7 mouse cellular contexts compared by ENCODE assay signal in the genomic region with DNA sequence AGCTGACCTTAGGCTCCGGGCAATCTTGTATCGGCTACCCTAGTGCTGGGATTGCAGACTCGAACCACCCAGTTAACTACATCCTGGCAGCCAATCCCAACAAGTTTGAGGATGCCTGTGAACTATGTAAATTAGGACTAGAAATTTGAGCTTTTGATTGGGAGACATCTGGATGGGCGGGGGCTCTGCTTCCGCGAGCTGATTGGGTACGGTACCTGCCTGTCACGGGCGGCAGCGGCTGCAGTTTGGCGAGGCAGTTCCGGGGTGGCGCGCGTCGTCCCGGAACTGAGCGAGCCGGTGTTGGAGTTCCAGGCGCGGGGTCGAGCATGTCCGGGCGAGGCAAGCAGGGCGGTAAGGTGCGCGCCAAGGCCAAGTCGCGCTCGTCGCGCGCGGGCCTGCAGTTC. TPM values are rescaled to one million over a fixed set of nuclear protein-coding genes. Genes with fewer than 3 reads are reported as not detected.
DNase-seq lines count a peak whose midpoint lies in the region; ATAC-seq lines count a peak whose summit lies in the region.

TSS of gene H2afj (plus strand) at position 231 of the 404 bp plus-strand sequence.

- peak within 1 kb of the TSS; percentile 65 for H3K9ac ChIP-seq in embryonic facial prominence, embryonic 12.5 days
- peak within 1 kb of the TSS; percentile 55 for H3K9ac ChIP-seq in limb, embryonic 11.5 days (ENCODE audit: low read length)
- H3K9ac ChIP-seq in midbrain, embryonic 14.5 days (replicated peaks; ENCODE audit: low read length) = peak within 1 kb of the TSS; percentile 60

- ATAC-seq in embryonic facial prominence, embryonic 12.5 days (ENCODE audit: insufficient number of reproducible peaks, insufficient read depth, low FRiP score, low TSS enrichment) = peak; percentile 88
- ATAC-seq in limb, embryonic 11.5 days (ENCODE audit: insufficient number of reproducible peaks, low FRiP score, low TSS enrichment, low read depth) = peak; percentile 77
- peak; percentile 90 for ATAC-seq in midbrain, embryonic 14.5 days (ENCODE audit: low FRiP score, low TSS enrichment)

- WGBS in embryonic facial prominence, embryonic 12.5 days = under 1% methylated on average over 34 of the region's 34 CpGs
- WGBS in limb, embryonic 11.5 days = under 1% methylated on average over 34 of the region's 34 CpGs
- WGBS in midbrain, embryonic 14.5 days = under 1% methylated on average over 34 of the region's 34 CpGs

- peak within 1 kb of the TSS; percentile 95 for H3K4me2 ChIP-seq in embryonic facial prominence, embryonic 12.5 days (replicated peaks)
- H3K4me2 ChIP-seq in limb, embryonic 11.5 days (ENCODE audit: low read depth, severe bottlenecking) = peak within 1 kb of the TSS; percentile 90
- peak within 1 kb of the TSS; percentile 96 for H3K4me2 ChIP-seq in midbrain, embryonic 14.5 days (ENCODE audit: low read length)

- H3K9me3 ChIP-seq in embryonic facial prominence, embryonic 12.5 days = no peaks in the 10 kb centered on the region
- H3K9me3 ChIP-seq in limb, embryonic 11.5 days (ENCODE audit: control insufficient read depth, low read length) = no peaks in the 10 kb centered on the region
- H3K9me3 ChIP-seq in midbrain, embryonic 14.5 days (ENCODE audit: control insufficient read depth, low read length) = no peaks in the 10 kb centered on the region

- DNase-seq in adrenal gland, postnatal 25 days = peak; percentile 99
- DNase-seq in heart, adult 11 months = peak; percentile 100
- peak; percentile 98 for DNase-seq in kidney, adult 18-20 months
- peak; percentile 99 for DNase-seq in limb, embryonic 11.5 days (ENCODE audit: low spot score)
- DNase-seq in midbrain, embryonic 14.5 days = peak; percentile 97
- peak; percentile 96 to 97 for DNase-seq in spleen, adult 18-20 months

- no peaks in the 10 kb centered on the region for H3K27me3 ChIP-seq in embryonic facial prominence, embryonic 12.5 days
- H3K27me3 ChIP-seq in limb, embryonic 11.5 days (ENCODE audit: control insufficient read depth, insufficient read depth, low read length) = no peaks in the 10 kb centered on the region
- H3K27me3 ChIP-seq in midbrain, embryonic 14.5 days (ENCODE audit: control insufficient read depth, insufficient read depth, low read length) = no peaks in the 10 kb centered on the region

- H3K4me3 ChIP-seq in embryonic facial prominence, embryonic 12.5 days = peak within 1 kb of the TSS; percentile 83
- H3K4me3 ChIP-seq in limb, embryonic 11.5 days (ENCODE audit: low read depth, low read length) = peak within 1 kb of the TSS; percentile 71
- peak within 1 kb of the TSS; percentile 71 for H3K4me3 ChIP-seq in midbrain, embryonic 14.5 days (replicated peaks; ENCODE audit: low read depth, low read length)

- H3K27ac ChIP-seq in embryonic facial prominence, embryonic 12.5 days = peak within 1 kb of the TSS; percentile 84
- 0 out of 2 replicates have a peak within 1 kb of the TSS, but pooled peaks have one; percentile 11 for H3K27ac ChIP-seq in limb, embryonic 11.5 days (replicated peaks; ENCODE audit: low read depth, low read length)
- peak within 1 kb of the TSS; percentile 56; the same call in 1 of the 2 replicates for H3K27ac ChIP-seq in midbrain, embryonic 14.5 days (replicated peaks; ENCODE audit: low read depth, low read length)

- H3K4me1 ChIP-seq in embryonic facial prominence, embryonic 12.5 days = peaks cover 19% of the 10 kb centered on the region; the same call in 1 of the 2 replicates
- H3K4me1 ChIP-seq in limb, embryonic 11.5 days (ENCODE audit: control insufficient read depth, insufficient read depth, low read length) = peaks cover 6% of the 10 kb centered on the region; the same call in 1 of the 2 replicates
- H3K4me1 ChIP-seq in midbrain, embryonic 14.5 days (ENCODE audit: control insufficient read depth, insufficient read depth, low read length) = peaks cover 26% of the 10 kb centered on the region

- peaks cover 18% of the 10 kb centered on the region for H3K36me3 ChIP-seq in embryonic facial prominence, embryonic 12.5 days
- peaks cover 3% of the 10 kb centered on the region; the same call in 1 of the 2 replicates for H3K36me3 ChIP-seq in limb, embryonic 11.5 days (ENCODE audit: control insufficient read depth, insufficient read depth, low read length)
- peaks cover 10% of the 10 kb centered on the region for H3K36me3 ChIP-seq in midbrain, embryonic 14.5 days (ENCODE audit: control insufficient read depth, insufficient read depth, low read length)

RNA-seq across cellular contexts. Expression of gene H2afj, which starts in this region (rescaled TPM):
- 196 and 200 TPM in 2 replicates for total RNA-seq in adrenal gland, postnatal 25 days (2021)
- polyA plus RNA-seq in embryonic facial prominence, embryonic 12.5 days (2016; fragmentation: Nextera tagmentation; extraction: Ambion mirVana) = 103 and 107 TPM in 2 replicates
- polyA plus RNA-seq in limb, embryonic 11.5 days (2014; fragmentation: Nextera tagmentation; extraction: Ambion mirVana) = 78.5 and 79.9 TPM in 2 replicates
- 101 and 116 TPM in 2 replicates for polyA plus RNA-seq in midbrain, embryonic 14.5 days (2014; fragmentation: Nextera tagmentation; extraction: Ambion mirVana)

Comparison
In these comparisons a context has a peak if more than half of its experiments do, and no peak if none do; other contexts are left out.
1. Peak in every context shown above with its lines: DNase-seq, ATAC-seq, H3K4me3 ChIP-seq and H3K27ac ChIP-seq.
2. H3K27ac ChIP-seq: peak in every context shown above with its lines; median percentile 84 in embryonic facial prominence, embryonic 12.5 days; 56 in midbrain, embryonic 14.5 days; 11 in limb, embryonic 11.5 days.